Mouse (Mus musculus) limb, embryonic 12.5 days (tissue): ENCODE data around the gene Lcn4. TPM values are rescaled to one million over a fixed set of nuclear protein-coding genes. Genes with fewer than 3 reads are reported as not detected.
A peak's percentile ranks its signal among the peaks of the same experiment; 100 is the strongest.

Experiments used
- ATAC-seq: fragments of 200-750 bp; cut with Nextera tagmentation; 2 replicates; pipeline ENCODE4 v1.8.0; 2017; ENCODE audit warnings: low read depth, moderate TSS enrichment; ENCODE audit not compliant: insufficient number of reproducible peaks, insufficient read depth, low FRiP score, low TSS enrichment
- H3K27ac ChIP-seq: fragments of 300-500 bp; sonication (generic); 2 replicates; pipeline ENCODE4 v1.5.1; 2016; ENCODE audit warnings: mild to moderate bottlenecking, moderate library complexity
- H3K27me3 ChIP-seq: fragments of 300-500 bp; sonication (generic); 2 replicates; pipeline ENCODE4 v1.6.1; 2016; ENCODE audit warnings: mild to moderate bottlenecking, moderate library complexity
- H3K36me3 ChIP-seq: fragments of 300-500 bp; sonication (generic); 2 replicates; pipeline ENCODE4 v1.6.1; 2016; ENCODE audit warnings: mild to moderate bottlenecking, moderate library complexity
- H3K4me1 ChIP-seq: fragments of 300-500 bp; sonication (generic); replicated peaks from 2 replicates; pipeline ENCODE4 v1.6.1; 2016
- H3K4me2 ChIP-seq: fragments of 300-500 bp; sonication (generic); 2 replicates; pipeline ENCODE4 v1.6.1; 2016; ENCODE audit warnings: mild to moderate bottlenecking, moderate library complexity
- H3K4me3 ChIP-seq: fragments of 300-500 bp; sonication (generic); replicated peaks from 2 replicates; pipeline ENCODE4 v1.5.1; 2016; ENCODE audit warnings: mild to moderate bottlenecking
- H3K9ac ChIP-seq: fragments of 300-500 bp; sonication (generic); replicated peaks from 2 replicates; pipeline ENCODE4 v1.6.1; 2016; ENCODE audit warnings: mild to moderate bottlenecking, moderate library complexity
- H3K9me3 ChIP-seq: fragments of 300-500 bp; sonication (generic); 2 replicates; pipeline ENCODE4 v1.6.1; 2016; ENCODE audit warnings: mild to moderate bottlenecking, moderate library complexity
- WGBS: fragments of 180-500 bp; shearing (Covaris S2); methylation state at CpG from one replicate; pipeline ENCODE4 v1.1.7; 2016; 5-methylcytosine and 5-hydroxymethylcytosine counted together
- polyA plus RNA-seq: library from polyadenylated mRNA; unstranded; fragments of >200 nt; fragmentation: Nextera tagmentation; extraction: Ambion mirVana; gene quantifications from 2 replicates; pipeline ENCODE4 v1.2.1, GENCODE M21; 2016

Gene Lcn4
- polyA plus RNA-seq, 1 experiment from 2014 or later, result not detected

DNA sequence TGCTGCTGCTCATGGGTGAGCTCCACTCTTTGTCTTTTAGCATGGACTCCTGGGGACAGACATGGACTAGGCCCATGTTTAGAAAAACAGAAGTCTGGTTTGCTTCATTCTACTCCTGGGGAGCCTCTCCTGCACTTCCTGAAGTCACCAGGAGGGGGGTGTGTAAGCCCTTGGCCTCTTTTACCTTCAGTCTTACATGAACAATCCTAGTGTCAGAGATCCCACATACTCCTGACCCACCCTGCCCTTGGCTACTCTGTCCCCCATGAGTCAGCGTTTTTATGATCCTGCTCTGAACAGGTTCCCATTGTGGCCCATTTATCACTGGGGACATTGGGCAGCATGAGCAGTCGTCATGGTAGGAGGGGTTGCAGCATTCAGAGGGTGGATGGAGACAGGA, 27.1 kb downstream of the Lcn4 start:
- Histone ChIP-seq H3K36me3 (peaks cover 1% of the 10 kb centered on the region; the same call in 1 of the 2 replicates), H3K4me1 (peaks cover 8% of the 10 kb centered on the region), H3K9me3 (no peaks in the 10 kb centered on the region), H3K4me2 (no peak overlapping the region), H3K27ac (no peak overlapping the region), H3K4me3 (no peak overlapping the region), H3K9ac (no peak overlapping the region), H3K27me3 (no peaks in the 10 kb centered on the region)
- WGBS, result 61% methylated on average over 2 of the region's 2 CpGs
- no peak for ATAC-seq

DNA sequence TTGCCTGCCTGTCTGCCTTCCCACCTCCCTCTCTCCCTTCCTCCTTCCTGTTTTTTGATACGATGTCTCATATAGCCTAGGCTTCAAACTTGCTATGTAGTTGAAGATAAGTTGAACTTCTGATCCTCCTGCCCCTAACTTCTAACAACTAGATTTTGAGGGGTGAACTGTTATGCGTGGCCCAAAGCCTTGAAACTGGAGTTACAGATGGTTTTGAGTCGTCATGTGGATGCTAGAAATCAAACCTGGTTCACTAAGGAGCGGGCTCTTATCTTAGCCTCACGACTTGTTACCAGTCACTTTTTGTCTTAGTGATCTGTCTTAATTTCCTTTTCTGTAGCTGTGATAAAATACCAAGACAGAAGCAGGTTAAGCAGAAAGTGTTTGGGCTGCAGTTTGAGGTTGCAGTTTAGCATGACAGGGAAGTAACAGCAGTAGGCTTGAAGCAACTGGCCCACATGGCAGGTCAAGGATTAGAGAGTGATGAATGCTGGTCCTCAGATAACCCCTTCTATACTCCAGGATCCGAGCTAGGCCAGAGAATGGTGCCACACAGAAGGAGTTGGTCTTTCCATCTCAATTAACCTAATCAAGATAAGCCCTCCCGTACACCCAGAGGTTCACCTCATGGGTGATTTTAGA, 30.0 kb downstream of the Lcn4 start:
- no peak for ATAC-seq
- Histone ChIP-seq H3K27me3 (no peaks in the 10 kb centered on the region), H3K36me3 (peaks cover 29% of the 10 kb centered on the region), H3K4me2 (0 out of 2 replicates have a peak overlapping the region, but pooled peaks have one; percentile 23), H3K4me3 (no peak overlapping the region), H3K9me3 (no peaks in the 10 kb centered on the region), H3K27ac (no peak overlapping the region), H3K9ac (0 out of 2 replicates have a peak overlapping the region, but pooled peaks have one; percentile 37), H3K4me1 (peaks cover 22% of the 10 kb centered on the region)
- WGBS, result 66% methylated on average over 7 of the region's 7 CpGs

DNA sequence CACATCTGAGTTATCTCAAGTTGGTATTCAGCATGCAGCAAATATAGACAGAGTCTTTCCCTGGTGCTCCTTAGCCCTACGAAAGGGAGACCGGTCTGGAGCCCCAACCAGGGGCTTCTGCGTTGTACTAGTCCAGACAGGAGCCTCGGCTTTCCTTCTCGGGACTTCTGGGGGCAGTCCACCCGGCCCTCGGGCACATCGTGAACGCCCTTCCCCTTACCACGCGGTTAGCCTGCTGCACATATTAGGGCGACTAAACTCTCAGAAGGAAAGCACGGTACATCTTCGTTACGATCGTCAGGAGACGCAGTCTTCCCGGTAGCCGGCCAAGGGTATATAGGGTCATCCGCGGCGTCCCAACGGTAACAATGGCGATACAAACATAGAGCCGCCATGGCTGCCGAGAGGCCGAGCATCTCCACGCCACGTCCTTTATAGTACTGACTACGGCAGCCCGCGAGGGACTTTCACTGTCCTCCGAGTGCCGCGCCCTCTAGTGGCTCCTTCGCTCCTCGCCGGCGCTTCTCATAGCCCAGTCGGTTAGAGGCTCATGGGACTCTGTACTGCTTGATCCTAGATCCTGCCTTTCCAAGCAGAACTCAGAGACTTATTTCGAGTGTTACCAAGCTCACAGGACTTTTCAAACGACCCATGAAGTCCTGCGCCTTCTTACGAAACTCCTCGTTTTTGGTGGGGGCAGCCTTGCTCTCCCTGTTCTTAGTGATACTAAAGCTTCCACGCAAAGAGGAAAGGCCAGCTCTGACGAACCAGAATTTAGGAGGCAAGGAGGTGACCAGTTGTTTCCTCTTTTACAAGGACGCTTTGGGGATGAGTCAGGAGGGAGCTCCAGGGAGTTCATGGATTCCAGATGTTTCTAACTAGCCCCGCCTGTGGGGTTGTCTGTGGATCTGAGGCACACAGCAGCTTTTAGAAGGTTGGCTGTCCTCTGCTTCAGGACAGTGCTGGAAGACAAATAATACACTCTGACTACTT, 30.9 kb downstream of the Lcn4 start:
- Histone ChIP-seq H3K27ac (peak overlapping the region; percentile 84), H3K36me3 (peaks cover 39% of the 10 kb centered on the region), H3K9ac (peak overlapping the region; percentile 94), H3K27me3 (no peaks in the 10 kb centered on the region), H3K4me3 (peak overlapping the region; percentile 95), H3K4me1 (peaks cover 22% of the 10 kb centered on the region), H3K4me2 (peak overlapping the region; percentile 85), H3K9me3 (no peaks in the 10 kb centered on the region)
- ATAC-seq, result peak; percentile 70
- 3% methylated on average over 49 of the region's 49 CpGs for WGBS

DNA sequence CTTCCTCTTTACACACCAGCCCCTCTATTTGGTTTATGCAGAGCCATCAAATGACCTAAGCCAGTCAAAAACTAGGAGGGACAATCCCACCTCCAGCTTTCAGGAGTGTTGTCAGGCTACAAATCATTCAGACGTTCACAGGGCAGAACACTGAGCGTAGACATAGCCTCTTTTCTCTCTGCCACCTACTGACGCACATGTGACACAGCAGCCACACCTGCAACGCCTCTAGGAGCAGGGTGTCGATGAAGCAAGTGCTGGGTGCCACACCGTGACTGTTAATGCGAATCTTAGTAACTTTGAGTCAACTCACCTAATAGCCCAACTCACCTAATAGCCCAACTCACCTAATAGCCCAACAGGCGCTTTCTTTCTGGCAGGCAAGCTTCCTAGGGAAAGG, 32.0 kb downstream of the Lcn4 start:
- H3K27me3 ChIP-seq, result no peaks in the 10 kb centered on the region
- H3K36me3 ChIP-seq, result peaks cover 50% of the 10 kb centered on the region
- peak overlapping the region; percentile 95 for H3K4me3 ChIP-seq
- H3K9ac ChIP-seq, result peak overlapping the region; percentile 94
- peak overlapping the region; percentile 85 for H3K4me2 ChIP-seq
- WGBS, result 8% methylated on average over 8 of the region's 8 CpGs
- peaks cover 25% of the 10 kb centered on the region for H3K4me1 ChIP-seq
- ATAC-seq, result no peak
- H3K9me3 ChIP-seq, result no peaks in the 10 kb centered on the region
- H3K27ac ChIP-seq, result no peak overlapping the region

DNA sequence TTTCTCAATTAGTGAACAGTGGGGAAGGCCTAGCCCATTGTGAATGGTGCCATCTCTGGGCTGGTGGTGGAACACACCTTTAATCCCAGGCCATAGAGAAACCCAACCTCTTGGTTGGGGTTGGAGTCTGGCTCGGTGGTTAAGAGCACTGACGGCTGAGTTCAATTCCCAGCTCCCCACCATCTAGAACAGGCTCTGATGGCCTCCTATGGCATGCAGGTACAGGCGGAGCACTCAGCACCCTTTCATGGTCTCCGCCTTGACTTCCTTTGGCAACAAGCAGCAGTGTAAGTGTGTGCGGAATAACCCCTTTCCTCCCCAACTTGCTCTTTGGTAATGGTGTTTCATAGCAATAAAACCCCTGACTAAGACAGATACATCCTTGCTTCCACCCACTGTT, 32.5 kb downstream of the Lcn4 start:
- no peak overlapping the region; the same call in 1 of the 2 replicates for H3K27ac ChIP-seq
- H3K27me3 ChIP-seq, result no peaks in the 10 kb centered on the region
- peak overlapping the region; percentile 95 for H3K4me3 ChIP-seq
- WGBS, result 75% methylated on average over 5 of the region's 5 CpGs
- peak overlapping the region; percentile 85 for H3K4me2 ChIP-seq
- peaks cover 25% of the 10 kb centered on the region for H3K4me1 ChIP-seq
- peak overlapping the region; percentile 94 for H3K9ac ChIP-seq
- H3K9me3 ChIP-seq, result no peaks in the 10 kb centered on the region
- ATAC-seq, result no peak
- H3K36me3 ChIP-seq, result peaks cover 55% of the 10 kb centered on the region

DNA sequence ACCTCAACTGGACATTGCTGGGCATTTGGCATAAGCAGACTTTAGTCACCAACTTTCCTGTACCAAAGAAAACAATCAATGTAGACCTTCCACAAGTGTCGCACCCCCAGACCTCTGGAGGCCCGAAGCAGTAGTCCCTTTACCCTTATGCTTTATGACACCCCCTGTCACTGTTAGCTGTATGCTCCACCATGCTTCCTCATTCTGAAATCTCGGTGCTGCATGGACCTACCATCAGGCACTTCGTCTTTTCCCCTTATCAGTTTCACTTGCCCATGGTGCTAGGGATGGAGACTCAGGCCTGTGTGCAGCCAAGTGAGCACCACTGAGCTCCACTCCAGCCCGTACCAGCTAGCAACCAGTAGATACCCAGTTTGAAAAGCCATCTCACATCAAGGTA, 33.0 kb downstream of the Lcn4 start:
- peaks cover 26% of the 10 kb centered on the region for H3K4me1 ChIP-seq
- peaks cover 58% of the 10 kb centered on the region for H3K36me3 ChIP-seq
- H3K9ac ChIP-seq, result no peak overlapping the region
- H3K4me2 ChIP-seq, result peak overlapping the region; percentile 85
- H3K4me3 ChIP-seq, result peak overlapping the region; percentile 95
- no peaks in the 10 kb centered on the region for H3K9me3 ChIP-seq
- no peak overlapping the region for H3K27ac ChIP-seq
- whole genome bisulfite sequencing, result 88% methylated on average over 5 of the region's 5 CpGs
- ATAC-seq, result no peak
- H3K27me3 ChIP-seq, result no peaks in the 10 kb centered on the region

DNA sequence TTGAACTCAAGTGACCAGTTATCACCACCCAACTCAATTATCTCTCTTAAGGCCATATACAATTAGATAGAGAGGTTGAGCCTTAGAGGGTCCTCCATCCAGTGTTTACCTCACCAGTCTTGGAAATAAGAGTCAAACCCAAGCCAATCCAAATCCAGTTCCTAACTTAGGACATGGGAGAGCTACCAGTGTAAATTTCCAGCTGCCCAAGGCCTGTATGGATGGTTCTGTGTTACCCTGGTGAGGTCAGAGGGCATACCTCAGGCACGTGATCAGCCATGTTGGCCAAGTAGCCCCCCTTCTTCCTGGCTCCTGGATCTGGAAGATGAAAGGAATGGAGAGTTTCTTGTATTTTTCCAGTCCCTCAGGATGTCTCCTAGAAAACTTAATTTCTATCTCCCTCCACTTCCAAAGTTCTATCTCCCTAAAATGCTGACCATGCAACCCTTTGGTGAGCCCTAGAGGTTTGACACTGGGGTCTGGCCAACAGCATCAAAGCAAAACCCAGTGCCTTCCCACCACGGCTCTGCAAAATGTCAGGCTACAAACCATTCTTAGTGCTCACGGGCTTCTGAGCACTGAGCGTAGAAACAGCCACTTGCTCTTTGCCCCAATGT, 33.7 kb downstream of the Lcn4 start:
- Histone ChIP-seq H3K36me3 (peaks cover 63% of the 10 kb centered on the region), H3K4me1 (peaks cover 32% of the 10 kb centered on the region), H3K4me2 (peak overlapping the region; percentile 85; the same call in 1 of the 2 replicates), H3K9ac (no peak overlapping the region), H3K9me3 (no peaks in the 10 kb centered on the region), H3K27me3 (no peaks in the 10 kb centered on the region), H3K4me3 (no peak overlapping the region), H3K27ac (no peak overlapping the region)
- ATAC-seq, result no peak
- 81% methylated on average over 4 of the region's 4 CpGs for WGBS

DNA sequence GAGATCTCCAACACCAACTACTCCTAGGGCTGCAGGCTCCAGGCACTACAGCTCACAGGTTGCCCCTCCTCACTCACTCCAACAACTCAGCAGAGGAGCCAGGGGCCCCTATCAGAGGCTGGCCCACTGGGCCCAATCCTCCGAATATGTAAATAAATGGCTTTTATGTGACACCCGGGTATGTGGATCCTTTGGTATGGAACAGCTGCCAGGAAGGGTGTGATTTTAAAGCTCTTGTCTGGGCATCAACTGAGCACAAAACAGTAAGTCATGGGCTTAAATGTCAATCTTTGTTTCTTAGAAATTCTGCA, 34.8 kb downstream of the Lcn4 start:
- no peak overlapping the region for H3K9ac ChIP-seq
- H3K27ac ChIP-seq, result no peak overlapping the region
- peaks cover 36% of the 10 kb centered on the region for H3K4me1 ChIP-seq
- no peak for ATAC-seq
- H3K4me3 ChIP-seq, result no peak overlapping the region
- H3K9me3 ChIP-seq, result no peaks in the 10 kb centered on the region
- H3K36me3 ChIP-seq, result peaks cover 70% of the 10 kb centered on the region
- 54% methylated on average over 2 of the region's 2 CpGs for WGBS
- no peaks in the 10 kb centered on the region for H3K27me3 ChIP-seq
- H3K4me2 ChIP-seq, result no peak overlapping the region

DNA sequence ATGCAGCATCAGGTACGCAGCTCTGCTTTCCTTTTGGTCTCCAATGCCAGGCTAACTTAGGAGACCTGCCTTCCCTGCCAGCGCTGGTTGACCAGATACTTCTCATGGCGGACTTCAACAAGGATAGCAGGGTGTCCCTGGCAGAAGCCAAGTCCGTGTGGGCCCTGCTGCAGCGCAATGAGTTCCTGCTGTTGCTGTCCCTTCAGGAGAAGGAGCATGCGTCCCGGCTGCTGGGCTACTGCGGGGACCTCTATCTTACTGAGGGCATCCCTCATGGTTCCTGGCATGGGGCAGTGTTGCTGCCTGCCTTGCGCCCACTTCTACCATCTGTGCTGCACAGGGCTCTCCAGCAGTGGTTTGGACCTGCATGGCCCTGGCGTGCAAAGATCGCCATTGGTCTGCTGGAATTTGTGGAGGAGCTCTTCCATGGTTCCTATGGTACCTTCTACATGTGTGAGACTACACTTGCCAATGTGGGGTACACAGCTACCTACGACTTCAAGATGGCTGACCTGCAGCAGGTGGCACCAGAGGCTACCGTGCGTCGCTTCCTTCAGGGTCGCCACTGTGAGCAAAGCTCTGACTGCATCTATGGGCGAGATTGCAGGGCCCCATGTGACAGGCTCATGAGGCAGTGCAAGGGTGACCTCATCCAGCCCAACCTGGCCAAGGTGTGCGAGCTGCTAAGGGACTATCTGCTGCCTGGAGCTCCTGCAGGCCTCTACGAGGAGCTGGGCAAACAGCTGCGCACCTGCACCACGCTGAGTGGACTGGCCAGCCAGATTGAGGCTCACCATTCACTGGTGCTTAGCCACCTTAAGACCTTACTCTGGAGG, 35.4 kb downstream of the Lcn4 start:
- 74% methylated on average over 21 of the region's 21 CpGs for WGBS
- Histone ChIP-seq H3K27me3 (no peaks in the 10 kb centered on the region), H3K27ac (peak overlapping the region; percentile 29), H3K36me3 (peaks cover 70% of the 10 kb centered on the region), H3K9me3 (no peaks in the 10 kb centered on the region), H3K4me1 (peaks cover 41% of the 10 kb centered on the region), H3K4me2 (no peak overlapping the region), H3K9ac (0 out of 2 replicates have a peak overlapping the region, but pooled peaks have one; percentile 18), H3K4me3 (no peak overlapping the region)
- ATAC-seq, result no peak

DNA sequence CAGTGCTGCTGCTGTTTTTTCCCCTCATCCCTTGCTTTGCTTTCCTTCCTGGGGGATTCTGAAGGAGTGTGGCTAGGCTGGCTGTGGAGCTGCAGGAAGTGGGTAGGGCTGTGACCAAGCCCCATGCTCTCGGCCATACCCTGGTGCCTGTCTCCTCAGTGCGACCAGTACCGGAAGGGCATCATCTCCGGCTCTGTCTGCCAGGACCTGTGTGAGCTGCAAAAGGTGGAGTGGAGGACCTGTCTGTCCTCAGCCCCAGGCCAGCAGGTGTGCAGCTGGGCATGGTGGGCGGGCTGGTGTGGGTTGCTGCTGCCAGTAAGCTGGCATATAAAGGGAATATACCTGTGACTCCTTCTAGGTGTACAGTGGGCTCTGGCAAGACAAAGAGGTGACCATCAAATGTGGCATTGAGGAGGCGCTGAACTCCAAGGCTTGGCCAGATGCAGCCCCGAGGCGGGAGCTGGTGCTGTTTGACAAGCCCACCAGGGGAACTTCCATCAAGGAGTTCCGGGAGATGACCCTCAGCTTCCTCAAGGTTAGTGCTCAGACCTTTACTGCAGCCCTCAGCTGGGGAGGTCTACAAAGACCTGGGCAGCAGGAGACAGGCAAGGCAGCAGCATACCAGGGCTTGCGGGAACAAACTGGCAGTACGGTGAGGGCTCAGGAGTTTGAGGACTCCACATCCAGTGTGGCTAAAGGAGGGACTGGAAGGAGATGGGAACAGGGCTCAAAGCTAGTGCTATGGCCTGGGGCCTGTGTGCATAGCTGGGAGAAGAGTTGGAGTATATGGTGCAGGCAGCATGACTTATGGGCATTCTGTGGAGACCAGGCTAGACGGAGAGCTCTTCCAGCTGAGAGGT, 36.2 kb downstream of the Lcn4 start:
- no peak for ATAC-seq
- peak overlapping the region; percentile 12; the same call in 1 of the 2 replicates for H3K27ac ChIP-seq
- WGBS, result 57% methylated on average over 12 of the region's 12 CpGs
- 0 out of 2 replicates have a peak overlapping the region, but pooled peaks have one; percentile 18 for H3K9ac ChIP-seq
- H3K36me3 ChIP-seq, result peaks cover 70% of the 10 kb centered on the region
- H3K27me3 ChIP-seq, result no peaks in the 10 kb centered on the region
- no peak overlapping the region for H3K4me3 ChIP-seq
- H3K4me1 ChIP-seq, result peaks cover 45% of the 10 kb centered on the region
- no peaks in the 10 kb centered on the region for H3K9me3 ChIP-seq
- H3K4me2 ChIP-seq, result no peak overlapping the region
